Mouse (Mus musculus): Measurements from ENCODE around the gene Alkal2. TPM values are rescaled to one million over a fixed set of nuclear protein-coding genes. Genes with fewer than 3 reads are reported as not detected.

Alkal2 gene
- total RNA-seq, 2 experiments from 2014 or later, result 3.0 to 3.2 TPM

DNA sequence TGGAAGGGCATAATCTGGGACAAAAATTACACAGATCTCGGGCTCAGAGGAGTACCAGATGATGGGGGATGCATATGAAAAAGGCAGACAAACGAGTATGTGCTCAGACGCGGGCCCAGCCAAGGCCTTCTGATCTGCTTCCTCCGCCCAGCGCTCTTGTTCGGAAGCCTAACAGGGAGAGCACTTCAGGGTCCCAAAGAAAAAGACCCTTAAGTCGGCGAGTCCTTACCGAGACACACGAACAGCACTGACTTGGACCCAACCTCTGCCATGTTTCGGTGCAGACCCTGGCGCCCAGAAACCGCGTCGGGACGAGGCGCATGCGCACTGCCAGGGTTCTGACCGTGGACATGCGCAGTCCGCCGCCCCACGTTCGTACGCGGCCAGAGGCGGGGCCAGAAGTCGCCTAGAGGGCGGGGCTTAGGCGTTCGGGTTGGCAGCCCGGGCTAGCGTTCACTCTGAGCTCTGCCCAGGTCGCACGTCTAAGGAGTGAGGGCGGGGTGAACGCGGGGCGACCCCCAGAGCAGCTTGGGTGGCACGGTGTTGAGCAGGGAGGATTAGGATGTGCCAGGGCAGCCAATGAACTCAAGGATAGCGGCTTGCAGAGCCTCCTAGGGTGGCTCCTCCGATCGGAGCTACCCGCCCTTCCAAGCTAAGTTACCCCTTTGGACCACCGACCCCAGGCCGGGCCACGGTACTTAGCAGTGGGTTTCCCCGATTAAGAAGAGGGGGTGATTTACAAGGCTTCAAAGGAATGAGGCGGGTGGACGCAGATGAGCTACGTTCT is 27.3 kb downstream of the Alkal2 start, which contains the start of the genes Acp1 and Sh3yl1:
Gene Acp1 (minus strand): TSS at position 329 of the 787 bp plus-strand sequence.
Gene Sh3yl1 (plus strand): TSS at position 408 of the 787 bp plus-strand sequence.
- DNase-seq (ENCODE audit: low spot score in 2 of 2), result peak; percentile 93 to 96
- intact Hi-C loops (cut with DNase I), result no loop called here

DNA sequence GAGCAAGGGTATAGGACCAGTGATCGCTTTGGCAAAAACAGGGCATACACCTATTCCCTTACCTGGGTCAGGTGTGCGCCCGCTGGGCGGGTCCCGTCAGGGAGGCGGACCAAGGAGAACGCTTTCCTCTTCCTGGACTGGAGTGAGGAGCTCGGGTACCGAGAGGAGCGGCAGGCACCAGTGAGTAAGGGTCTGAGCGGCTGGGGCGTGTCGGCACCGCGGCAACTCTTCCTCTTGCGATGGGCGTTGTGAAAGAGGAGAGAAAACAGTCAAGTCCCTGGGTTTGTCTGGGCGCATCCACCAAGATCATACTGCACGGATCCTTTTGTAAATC is 27.9 kb downstream of the Alkal2 start:
- intact Hi-C loops (cut with DNase I), result no loop called here
- peak in 1 of 2 experiments; percentile 32 for DNase-seq (ENCODE audit: low spot score in 2 of 2)

- intact Hi-C loops (cut with DNase I), result no loop called here
- no peak for DNase-seq (ENCODE audit: low spot score in 2 of 2)
These were observed 28.7 kb downstream of the Alkal2 start for GRCm38 (mm10) chr12:30912840-30913239.

DNA sequence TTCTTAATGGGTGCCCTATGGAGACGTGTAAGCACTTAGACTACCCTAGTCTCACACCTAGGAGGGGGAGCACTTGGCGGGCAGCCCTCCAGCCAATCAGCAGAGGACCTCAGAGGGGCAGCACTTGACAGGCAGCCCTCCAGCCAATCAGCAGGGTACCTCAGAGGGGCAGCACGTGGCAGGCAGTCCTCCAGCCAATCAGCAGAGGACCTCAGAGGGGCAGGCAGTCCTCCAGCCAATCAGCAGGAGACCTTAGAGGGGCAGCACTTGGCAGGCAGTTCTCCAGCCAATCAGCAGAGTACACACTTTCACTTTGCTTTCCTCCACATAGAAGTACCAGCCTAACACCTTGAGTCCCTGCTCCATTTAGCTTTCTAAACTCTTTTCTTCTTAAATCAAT is 38.3 kb downstream of the Alkal2 start:
- intact Hi-C loops (cut with DNase I), result no loop called here
- DNase-seq (ENCODE audit: low spot score in 2 of 2), result no peak

DNA sequence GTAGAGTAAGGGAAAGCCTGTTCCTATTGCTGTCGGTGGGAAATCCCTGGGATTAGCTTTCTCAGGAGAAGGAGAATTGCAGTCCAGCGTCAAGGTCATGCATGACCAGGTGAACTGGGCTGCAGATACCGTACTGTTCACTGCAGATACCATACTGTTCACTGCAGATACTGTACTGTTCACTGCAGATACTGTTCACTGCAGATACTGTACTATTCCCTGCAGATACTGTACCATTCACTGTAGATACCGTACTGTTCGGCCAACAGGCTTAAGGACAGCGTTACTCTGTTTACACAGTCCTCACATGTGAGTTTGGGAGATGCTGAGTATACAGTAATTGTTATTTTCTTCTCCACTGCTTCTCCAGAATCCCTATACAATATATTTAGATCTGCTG is 44.1 kb downstream of the Alkal2 start:
- intact Hi-C loops (cut with DNase I), result no loop called here
- DNase-seq (ENCODE audit: low spot score in 2 of 2), result no peak

- intact Hi-C loops (cut with DNase I), result no loop called here
- DNase-seq (ENCODE audit: low spot score in 2 of 2), result no peak
These were observed 49.2 kb downstream of the Alkal2 start for GRCm38 (mm10) chr12:30933299-30933698.

GRCm38 (mm10) chr12:30936899-30937298 is 52.8 kb downstream of the Alkal2 start:
- intact Hi-C loops (cut with DNase I), result no loop called here
- no peak for DNase-seq (ENCODE audit: low spot score in 2 of 2)

Other genes starting within 250 kb of the Alkal2 start
- gene Acp1, start 27.3 kb downstream of the Alkal2 start, total RNA-seq (2021), result 10 to 100 TPM; 51.6 to 54.2 TPM
- gene Sh3yl1, start 27.3 kb downstream of the Alkal2 start, total RNA-seq (2021), result 10 to 100 TPM; 11.2 to 12.3 TPM
- gene Fam110c, start 189.5 kb downstream of the Alkal2 start, total RNA-seq (2021), result not detected

Data from left cerebral cortex, postnatal 25 days (tissue).